Mouse (Mus musculus) olfactory bulb, adult 2 months (tissue): ENCODE data around the gene Olfr62. TPM values are rescaled to one million over a fixed set of nuclear protein-coding genes. Genes with fewer than 3 reads are reported as not detected.

Experiments used
- H3K27ac ChIP-seq: fragments of 200-500 bp; 2 replicates; pipeline ENCODE4 v1.5.1; 2012; ENCODE audit warnings: low read depth, low read length; ENCODE audit not compliant: insufficient read depth
- H3K4me1 ChIP-seq: fragments of 200-500 bp; 2 replicates; pipeline ENCODE4 v1.6.1; 2012; ENCODE audit warnings: low read length; ENCODE audit not compliant: control insufficient read depth, insufficient read depth
- H3K4me3 ChIP-seq: fragments of 200-500 bp; 2 replicates; pipeline ENCODE4 v1.5.1; 2012; ENCODE audit warnings: mild to moderate bottlenecking, low read depth, low read length, moderate library complexity; ENCODE audit not compliant: insufficient read depth
- CTCF ChIP-seq: fragments of 200-500 bp; IDR thresholded peaks from 2 replicates; pipeline ENCODE4 v1.5.1; 2012; ENCODE audit warnings: low read depth, mild to moderate bottlenecking, low read length, moderate library complexity; ENCODE audit not compliant: insufficient read depth
- POLR2A ChIP-seq: fragments of 200-500 bp; IDR thresholded peaks from 2 replicates; pipeline ENCODE4 v1.6.1; 2012; ENCODE audit warnings: mild to moderate bottlenecking, low read depth, low read length, moderate library complexity; ENCODE audit not compliant: insufficient read depth
- WGBS: fragments of 180-500 bp; shearing (Covaris S2); methylation state at CpG from one replicate; pipeline ENCODE4 v1.1.7; 2018; 5-methylcytosine and 5-hydroxymethylcytosine counted together
- polyA plus RNA-seq: library from polyadenylated mRNA; stranded (reverse); fragments of >200 nt; gene quantifications from 2 replicates; pipeline ENCODE4 v1.2.4, GENCODE M21; 2012; ENCODE audit warnings: low replicate concordance; ENCODE audit not compliant: missing spikeins, insufficient read depth, insufficient read length

Olfr62 gene
- polyA plus RNA-seq, 1 experiment: not detected

DNA sequence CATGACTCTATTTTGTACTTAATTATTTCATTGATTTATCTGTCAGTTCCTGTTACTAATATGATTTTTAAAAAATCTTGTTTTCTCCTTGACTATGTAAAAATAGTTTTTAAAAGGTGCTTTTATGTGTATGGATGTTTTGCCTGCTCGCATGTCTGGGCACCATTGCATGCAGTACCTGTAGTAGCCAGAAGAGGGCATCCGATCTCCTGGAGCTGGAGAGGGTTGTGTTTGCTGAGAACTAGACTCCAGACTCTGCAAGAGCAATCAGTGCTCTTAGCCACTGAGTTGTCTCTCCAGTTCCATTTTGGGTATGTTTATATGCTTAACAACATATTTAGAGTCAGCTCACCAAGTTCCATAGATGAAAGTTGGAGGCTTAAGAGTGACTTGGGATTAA is 13.5 kb upstream of the Olfr62 start:
- peaks cover 5% of the 10 kb centered on the region; the same call in 1 of the 2 replicates for H3K4me1 ChIP-seq
- TF ChIP-seq POLR2A (no peak), CTCF (no peak)
- H3K4me3 ChIP-seq: no peak overlapping the region
- 10% methylated on average over 2 of the region's 2 CpGs for WGBS
- H3K27ac ChIP-seq: no peak overlapping the region

DNA sequence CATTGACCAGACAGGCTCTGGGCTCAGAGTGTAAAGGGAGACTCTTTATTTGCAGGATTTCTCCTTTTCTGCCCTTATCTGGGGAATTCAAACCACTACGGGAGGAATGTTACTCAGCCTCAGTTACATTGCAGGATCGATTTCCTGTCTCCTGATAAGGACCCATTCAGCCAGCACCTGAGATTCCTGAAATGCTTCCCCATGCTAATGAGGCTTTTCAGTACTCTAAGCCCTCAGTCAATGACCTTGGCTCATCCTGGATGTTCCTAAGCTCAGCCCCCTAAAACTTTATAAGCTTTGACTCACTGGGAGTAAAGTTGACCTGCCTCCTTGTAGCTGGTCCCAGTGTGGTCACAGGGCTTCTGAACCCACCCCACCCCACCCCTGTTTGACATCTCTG is 28.3 kb downstream of the Olfr62 start:
- 76% methylated on average over 2 of the region's 2 CpGs for WGBS
- Histone ChIP-seq H3K4me3 (no peak overlapping the region), H3K27ac (no peak overlapping the region), H3K4me1 (no peaks in the 10 kb centered on the region)
- no peak for TF ChIP-seq CTCF
- no peak for TF ChIP-seq POLR2A

GRCm38 (mm10) chr4:118692412-118692973 is 33.7 kb downstream of the Olfr62 start, which contains the start of gene Olfr1342:
Gene Olfr1342 (minus strand): TSS chr4:118692756.
- no peak within 1 kb of the TSS for H3K27ac ChIP-seq
- H3K4me1 ChIP-seq: no peaks in the 10 kb centered on the region
- WGBS: 27% methylated on average over 12 of the region's 12 CpGs
- H3K4me3 ChIP-seq: no peak within 1 kb of the TSS
- TF ChIP-seq POLR2A (no peak), CTCF (no peak)

DNA sequence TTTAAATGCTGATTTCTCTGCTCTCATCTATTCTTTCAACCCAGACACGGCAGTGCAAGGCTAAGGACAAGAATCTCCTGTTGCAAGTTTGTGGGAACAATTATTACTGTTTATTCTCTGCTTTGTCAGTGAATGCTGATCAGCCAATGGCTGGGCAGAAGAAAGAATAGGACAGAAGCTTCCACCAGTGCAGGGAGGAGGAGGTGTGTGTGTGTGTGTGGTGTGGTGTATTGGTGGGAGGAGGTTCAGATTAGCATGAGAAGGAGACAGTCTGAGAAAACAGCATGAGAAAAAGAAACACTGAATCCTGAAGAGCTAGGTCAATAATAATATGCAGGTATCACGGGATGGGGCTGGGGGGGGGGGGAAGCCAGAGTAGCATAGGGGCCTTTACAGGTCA is 35.1 kb downstream of the Olfr62 start:
- 19% methylated on average over 2 of the region's 2 CpGs for WGBS

DNA sequence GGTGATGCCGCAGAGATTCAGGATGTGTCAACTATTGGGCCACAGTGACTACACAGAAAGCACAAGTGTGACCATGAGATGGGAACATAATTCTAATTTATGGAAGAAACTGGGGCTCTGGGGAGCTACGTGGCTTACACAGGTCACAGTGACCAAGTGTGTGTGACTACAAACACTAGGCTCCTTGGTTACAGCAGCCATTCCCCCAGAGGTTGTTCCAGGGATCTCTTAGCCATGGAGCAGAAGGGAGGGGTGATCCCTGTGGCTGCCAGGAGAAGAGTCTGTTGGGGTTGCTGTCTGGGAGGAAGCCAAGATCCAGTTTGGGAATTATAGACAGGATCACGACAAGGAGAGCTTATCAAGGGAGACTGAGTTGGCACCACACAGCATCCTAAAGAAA is 44.5 kb downstream of the Olfr62 start, which contains the start of gene Olfr1341:
Olfr1341 (plus strand) TSS at position 301 of the 400 bp plus-strand sequence.
- no peak within 1 kb of the TSS for H3K27ac ChIP-seq
- TF ChIP-seq POLR2A: no peak
- TF ChIP-seq CTCF: no peak
- H3K4me1 ChIP-seq: no peaks in the 10 kb centered on the region
- 78% methylated on average over 3 of the region's 3 CpGs for WGBS
- H3K4me3 ChIP-seq: no peak within 1 kb of the TSS

More for the DNA sequence above, 35.1 kb downstream of the Olfr62 start:
- no peaks in the 10 kb centered on the region for H3K4me1 ChIP-seq
- H3K27ac ChIP-seq: no peak overlapping the region
- H3K4me3 ChIP-seq: no peak overlapping the region
- no peak for TF ChIP-seq CTCF

GRCm38 (mm10) chr4:118708086-118708485 is 49.3 kb downstream of the Olfr62 start:
- Histone ChIP-seq H3K4me3 (no peak overlapping the region), H3K4me1 (no peaks in the 10 kb centered on the region), H3K27ac (no peak overlapping the region)
- no peak for TF ChIP-seq CTCF
- TF ChIP-seq POLR2A: no peak
- 83% methylated on average over 5 of the region's 5 CpGs for WGBS

GRCm38 (mm10) chr4:118711656-118712055 is 52.9 kb downstream of the Olfr62 start:
- 21% methylated on average over 1 of the region's 1 CpGs for WGBS
- H3K4me3 ChIP-seq: no peak overlapping the region
- no peak for TF ChIP-seq POLR2A
- no peak for TF ChIP-seq CTCF
- no peaks in the 10 kb centered on the region for H3K4me1 ChIP-seq
- H3K27ac ChIP-seq: no peak overlapping the region

Other genes starting within 250 kb of the Olfr62 start
- not detected in 2 replicates for gene Szt2, start 249.7 kb upstream of the Olfr62 start, polyA plus RNA-seq
- gene Med8, start 249.6 kb upstream of the Olfr62 start, polyA plus RNA-seq: not detected in 2 replicates
- not detected in 2 replicates for gene Elovl1, start 230.9 kb upstream of the Olfr62 start, polyA plus RNA-seq
- gene Cdc20, start 221.6 kb upstream of the Olfr62 start, polyA plus RNA-seq: not detected in 2 replicates
- gene Mpl, start 201.4 kb upstream of the Olfr62 start, polyA plus RNA-seq: not detected in 2 replicates
- gene Tie1, start 168.9 kb upstream of the Olfr62 start, polyA plus RNA-seq: not detected in 2 replicates
- gene 2610528J11Rik, start 132.0 kb upstream of the Olfr62 start, polyA plus RNA-seq: not detected in 2 replicates
- gene Tmem125, start 114.9 kb upstream of the Olfr62 start, polyA plus RNA-seq: not detected in 2 replicates
- gene Cfap57, start 38.2 kb upstream of the Olfr62 start, polyA plus RNA-seq: not detected in 2 replicates
- gene Ebna1bp2, start 38.2 kb upstream of the Olfr62 start, polyA plus RNA-seq: not detected in 2 replicates
- not detected in 2 replicates for gene Olfr1342, start 33.8 kb downstream of the Olfr62 start, polyA plus RNA-seq
- gene Olfr1341, start 44.6 kb downstream of the Olfr62 start, polyA plus RNA-seq: not detected in 2 replicates
- gene Olfr1340, start 61.2 kb downstream of the Olfr62 start, polyA plus RNA-seq: not detected in 2 replicates
- gene Olfr1339, start 73.2 kb downstream of the Olfr62 start, polyA plus RNA-seq: not detected in 2 replicates
- gene Olfr1338, start 99.8 kb downstream of the Olfr62 start, polyA plus RNA-seq: not detected in 2 replicates
- gene Olfr1337, start 123.6 kb downstream of the Olfr62 start, polyA plus RNA-seq: not detected in 2 replicates
- not detected in 2 replicates for gene Olfr1335, start 151.0 kb downstream of the Olfr62 start, polyA plus RNA-seq
- gene Olfr1333, start 177.3 kb downstream of the Olfr62 start, polyA plus RNA-seq: not detected in 2 replicates
- not detected in 2 replicates for gene Olfr1331, start 205.7 kb downstream of the Olfr62 start, polyA plus RNA-seq
- gene Olfr1330, start 229.6 kb downstream of the Olfr62 start, polyA plus RNA-seq: not detected in 2 replicates